Mouse (Mus musculus) mouse trophoblast stem cell (cell line): ENCODE results near the gene Rcor1.

Experiments
- in situ Hi-C, 2 experiments: fragments of 300-500 bp; cut with MseI, MboI; formaldehyde crosslinking; loops; 2 replicates in 1 of 2; 3 replicates in 1 of 2; pipeline ENCODE4 v1.15.1; 2025

The Rcor1 gene

DNA sequence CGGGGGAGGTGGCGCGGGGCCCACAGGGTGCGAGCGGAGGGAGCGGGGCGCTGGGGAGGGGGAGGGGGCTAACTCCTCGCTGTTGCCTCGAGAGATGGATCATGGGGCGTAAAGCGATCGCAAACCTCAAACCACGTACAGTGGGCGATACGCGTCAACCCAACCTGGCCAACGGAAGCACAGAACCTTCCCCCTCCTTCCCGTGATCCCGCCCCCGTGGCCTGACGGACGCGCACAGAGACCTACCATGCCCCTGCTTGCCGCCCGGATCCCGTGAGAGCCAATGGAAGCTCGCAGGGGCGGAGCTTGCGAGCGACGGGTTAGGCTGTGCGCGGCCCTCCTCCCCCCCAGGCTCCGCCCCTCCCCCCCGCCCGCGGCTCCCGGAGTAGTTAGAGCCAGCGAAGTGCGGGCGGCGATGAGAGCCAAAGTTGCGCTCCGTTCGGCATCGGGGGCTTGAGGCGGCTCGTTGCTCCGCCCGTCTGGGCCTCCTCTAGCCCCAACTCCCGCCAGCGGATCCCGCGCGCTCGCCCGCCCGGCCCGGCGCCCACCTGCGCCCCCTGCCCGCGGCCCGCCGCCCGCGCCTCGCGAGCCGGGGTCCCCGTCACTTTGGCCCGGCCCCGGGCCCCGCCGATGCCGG, at the start of gene Rcor1:
Rcor1 (plus strand) TSS at position 376 of the 637 bp plus-strand sequence.
- in situ Hi-C loops = no loop called here

DNA sequence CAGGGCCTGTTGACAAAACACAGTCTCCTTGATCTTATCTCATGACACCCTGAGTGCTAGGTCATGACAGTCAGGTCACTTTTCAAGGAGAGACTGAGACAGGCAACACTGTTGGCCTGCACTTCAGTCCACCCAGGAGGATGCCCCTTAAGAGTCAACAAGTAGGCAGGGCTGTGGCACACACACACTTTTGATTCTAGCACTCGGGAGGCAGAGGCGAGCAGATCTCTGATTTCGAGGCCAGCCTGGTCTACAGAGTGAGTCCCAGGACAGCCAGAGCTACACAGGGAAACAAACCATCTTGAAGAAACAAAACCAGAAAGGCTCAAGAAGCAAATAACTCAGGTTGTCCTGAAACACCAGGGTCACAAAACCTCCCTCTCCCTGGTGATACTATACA, 49.7 kb upstream of the Rcor1 start:
- in situ Hi-C loops = no loop called here

DNA sequence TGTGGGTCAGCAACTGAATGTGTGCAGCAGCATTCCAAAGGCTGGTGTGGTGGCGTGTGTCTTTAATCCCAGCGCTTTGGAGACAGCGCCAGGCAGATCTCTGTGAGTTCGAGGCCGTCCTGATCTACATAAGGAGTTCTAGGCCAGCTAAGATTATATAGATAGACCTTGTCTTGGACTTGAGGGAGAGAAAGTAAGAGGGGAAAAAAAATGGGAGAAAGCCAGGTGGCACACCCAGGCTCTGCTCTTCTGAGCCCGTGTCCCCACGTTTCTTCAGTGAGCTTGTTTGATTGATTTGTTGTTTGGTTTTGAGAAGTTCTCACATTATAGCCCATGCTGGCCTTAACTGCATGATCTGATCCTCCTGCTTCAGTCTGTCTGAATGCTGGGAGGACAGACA, 48.7 kb upstream of the Rcor1 start:
- in situ Hi-C loops = no loop called here

DNA sequence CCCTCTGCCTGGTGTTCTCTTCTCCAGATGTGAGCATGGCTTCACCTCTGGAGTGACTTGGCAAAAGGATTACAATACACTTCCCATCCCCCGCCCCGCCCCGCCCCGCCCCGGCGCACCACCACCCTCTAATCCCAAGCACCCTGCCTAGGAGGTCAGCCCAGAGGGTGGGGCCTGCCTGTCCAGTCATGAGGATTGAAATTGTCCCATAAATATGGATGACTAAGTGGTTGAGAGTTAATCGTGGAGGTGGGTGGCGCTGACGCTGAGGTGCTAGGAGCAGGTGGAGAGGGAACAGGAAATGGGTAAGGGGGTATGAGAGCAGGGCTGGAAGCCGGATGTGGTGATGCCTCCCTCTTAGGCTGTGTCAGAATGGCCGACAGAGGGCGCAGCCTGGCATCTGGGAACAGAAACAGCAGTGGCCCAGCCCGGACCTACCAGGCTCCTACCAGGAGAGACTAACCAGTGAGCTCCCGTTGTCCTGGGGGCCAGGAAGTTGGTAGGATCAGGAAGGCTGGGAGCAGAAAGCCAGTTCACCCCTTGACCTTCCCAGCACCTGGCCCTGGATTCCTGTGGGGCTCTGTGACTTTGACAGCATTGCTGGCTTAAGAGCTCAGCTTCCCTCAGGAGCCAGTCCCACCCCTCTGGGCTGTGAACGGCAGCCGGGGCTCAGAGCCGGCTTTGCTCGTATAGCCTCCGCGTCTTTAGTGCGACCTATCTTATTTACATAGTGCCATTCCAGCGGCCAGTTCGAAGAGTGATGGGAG, 47.6 kb upstream of the Rcor1 start:
- in situ Hi-C loops = no loop called here

DNA sequence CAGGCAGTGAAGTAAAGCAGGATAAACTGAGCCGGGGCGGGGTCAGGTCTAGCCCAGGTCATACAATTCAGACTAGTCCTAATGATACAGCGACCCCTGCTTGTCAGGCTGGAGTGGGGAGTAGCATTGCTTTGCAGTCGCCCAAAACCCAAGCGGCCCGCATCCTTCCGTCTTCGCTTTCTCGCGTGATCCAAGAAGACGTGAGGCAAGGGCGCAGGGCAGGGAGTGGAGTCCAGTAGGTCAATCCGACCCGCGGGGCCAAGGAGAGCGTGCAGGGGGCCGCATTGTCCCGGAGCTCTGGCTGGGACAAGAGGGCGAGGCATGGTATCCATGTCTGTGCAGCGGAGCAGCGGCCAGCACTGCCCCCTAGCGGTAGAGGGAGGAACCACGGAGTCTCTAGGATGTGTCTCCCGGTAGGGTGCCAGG, 47.0 kb upstream of the Rcor1 start:
- in situ Hi-C loops = no loop called here

DNA sequence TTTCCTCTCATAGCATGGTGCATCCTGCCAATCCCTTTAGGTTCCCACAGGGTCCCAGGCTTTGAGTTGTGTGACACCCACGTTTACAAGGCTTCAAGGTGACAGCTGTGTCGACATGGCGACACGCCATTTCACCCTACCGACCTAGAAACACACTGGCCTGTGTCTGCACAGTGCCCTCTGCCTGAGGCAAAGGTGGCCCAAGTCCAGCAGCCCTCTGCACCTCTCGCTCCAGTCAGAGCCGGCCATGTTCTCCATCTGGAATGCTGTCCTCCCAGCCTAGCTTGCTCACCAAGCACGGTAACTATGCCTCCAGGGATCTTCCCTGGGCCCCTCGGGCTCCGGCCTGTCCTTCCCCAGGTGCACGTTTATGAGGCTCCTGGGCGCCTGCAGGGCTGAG, 46.4 kb upstream of the Rcor1 start:
- in situ Hi-C loops = no loop called here

DNA sequence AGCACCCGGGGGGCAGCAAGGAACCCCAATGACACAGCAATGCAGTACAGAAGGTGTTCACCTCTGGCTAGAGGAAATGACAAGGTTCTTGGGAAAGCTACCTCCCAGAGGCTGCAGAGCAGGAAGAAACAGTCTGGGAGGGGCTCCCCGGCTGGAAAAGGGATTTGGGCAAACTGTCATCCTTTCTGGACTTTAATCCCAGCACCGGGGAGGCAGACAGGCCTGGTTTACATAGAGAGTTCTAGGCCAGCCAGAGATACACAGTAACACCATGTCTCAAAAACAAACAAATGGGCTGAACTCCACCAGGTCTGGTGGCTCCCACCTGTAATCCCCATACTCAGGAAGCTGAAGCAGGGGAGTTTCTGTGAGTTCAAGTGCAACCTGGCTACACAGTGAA, 45.9 kb upstream of the Rcor1 start:
- in situ Hi-C loops = no loop called here

DNA sequence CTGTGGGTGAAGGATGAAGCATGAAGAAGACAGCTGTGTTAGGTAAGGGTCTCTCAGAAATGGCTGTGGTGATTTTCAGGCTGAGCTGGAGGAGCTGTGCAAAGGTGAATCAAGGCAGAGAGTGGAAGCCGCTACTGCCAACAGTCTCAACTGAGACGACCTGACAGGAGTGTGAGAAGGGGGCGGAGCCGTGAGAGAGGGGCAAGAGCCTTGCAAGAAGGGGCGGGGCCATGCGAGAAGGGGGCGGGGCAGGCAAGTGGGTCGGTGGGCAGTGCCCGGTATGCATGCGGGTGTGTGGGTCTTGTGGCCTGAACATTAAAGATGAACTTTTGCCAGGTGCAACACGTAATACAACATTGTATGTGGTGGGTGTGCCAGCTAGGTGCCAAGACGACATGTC, 44.5 kb upstream of the Rcor1 start:
- in situ Hi-C loops = no loop called here

DNA sequence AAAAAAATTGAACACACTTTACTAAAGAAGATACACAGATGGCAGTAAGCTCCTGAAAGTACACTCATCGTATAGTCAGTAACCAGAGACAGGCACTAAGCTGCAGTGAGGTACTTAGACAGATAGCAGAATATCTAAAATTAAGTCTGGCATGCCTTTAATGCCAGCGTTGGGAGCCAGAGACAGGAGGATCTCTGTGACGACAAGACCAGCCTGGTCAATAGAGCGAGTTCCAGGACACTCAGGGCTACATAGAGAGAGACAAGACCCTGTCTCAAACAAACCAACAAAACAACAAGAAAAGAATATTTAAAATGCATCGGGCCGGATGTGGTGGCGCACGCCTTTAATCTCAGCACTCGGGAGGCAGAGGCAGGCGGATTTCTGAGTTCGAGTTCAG, 41.1 kb upstream of the Rcor1 start:
- in situ Hi-C loops = no loop called here

DNA sequence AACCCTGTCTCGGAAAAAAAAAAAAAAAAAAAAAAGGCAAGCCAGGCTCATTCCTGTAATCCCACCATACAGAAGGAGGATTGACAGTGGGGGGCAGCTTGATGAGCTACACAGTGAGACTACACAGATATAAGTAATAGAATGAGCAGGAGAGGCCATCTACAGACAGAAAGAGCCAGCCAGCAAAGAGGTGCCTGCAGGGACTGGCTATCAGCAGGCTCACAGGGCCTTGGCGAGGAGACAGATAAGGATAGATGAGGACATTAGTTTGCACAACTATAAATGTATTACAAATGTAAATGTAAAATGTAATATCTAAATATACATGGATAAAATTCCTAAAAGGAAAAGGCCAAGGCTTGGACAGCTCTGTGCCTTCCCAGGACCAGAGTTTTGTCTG, 39.3 kb upstream of the Rcor1 start:
- in situ Hi-C loops = no loop called here

DNA sequence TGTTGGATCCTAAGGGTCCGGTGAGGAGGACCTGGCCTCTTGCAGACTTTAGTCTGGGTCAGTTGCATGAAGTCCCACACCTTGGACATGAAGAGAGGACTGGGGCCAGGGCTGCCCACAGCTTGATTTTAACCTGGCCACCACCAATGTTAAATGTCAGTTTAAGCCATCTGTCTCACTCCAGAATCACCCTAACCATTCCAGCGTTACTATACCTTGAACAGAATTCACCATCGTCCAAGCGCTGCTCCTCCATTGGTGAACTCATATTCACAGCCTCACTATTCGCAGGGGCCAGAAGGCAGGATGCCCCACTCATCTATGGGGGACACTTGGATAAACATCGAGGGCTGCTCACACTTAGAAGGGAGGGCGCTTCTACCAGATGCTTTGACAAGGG, 38.2 kb upstream of the Rcor1 start:
- in situ Hi-C loops = no loop called here

DNA sequence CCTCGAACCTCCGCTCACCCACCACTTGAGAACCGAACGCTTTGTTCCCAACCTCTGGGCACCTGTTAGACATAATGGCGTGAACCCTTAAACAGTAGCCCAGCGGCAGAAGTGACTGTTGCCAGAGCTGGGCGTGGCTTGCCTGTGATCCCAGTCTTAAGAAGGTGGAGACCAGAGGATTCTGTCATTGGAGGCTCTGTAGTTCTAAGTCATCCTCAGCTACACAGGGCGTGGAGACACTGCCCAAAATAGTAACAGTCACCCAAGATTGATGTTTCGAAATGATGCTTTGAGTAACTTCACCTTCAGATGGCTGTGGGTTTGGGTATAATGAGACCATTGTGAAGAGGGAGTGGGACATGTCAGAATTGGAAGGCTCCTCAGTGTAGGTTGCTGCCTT, 35.0 kb upstream of the Rcor1 start:
- in situ Hi-C loops = no loop called here

DNA sequence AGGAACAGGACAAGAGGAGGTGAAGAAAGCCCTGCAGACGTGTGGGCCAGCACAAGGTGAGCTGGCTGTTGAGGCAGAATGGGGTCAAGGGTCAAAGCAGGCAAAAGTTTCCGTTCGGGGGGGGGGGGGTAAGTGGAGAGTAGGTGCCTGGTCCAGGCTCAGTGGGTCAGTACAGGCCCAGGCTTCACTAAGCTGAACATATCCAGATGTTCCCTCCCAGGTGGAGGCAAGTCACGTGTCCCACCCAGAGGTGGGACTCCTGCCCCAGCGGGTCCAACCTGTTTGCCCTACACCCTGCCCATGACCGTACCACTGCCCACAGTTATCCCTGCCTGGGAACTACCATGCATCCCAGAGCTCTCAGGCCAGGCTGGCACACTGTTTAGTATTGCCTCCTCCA, 33.3 kb upstream of the Rcor1 start:
- in situ Hi-C loops = no loop called here

DNA sequence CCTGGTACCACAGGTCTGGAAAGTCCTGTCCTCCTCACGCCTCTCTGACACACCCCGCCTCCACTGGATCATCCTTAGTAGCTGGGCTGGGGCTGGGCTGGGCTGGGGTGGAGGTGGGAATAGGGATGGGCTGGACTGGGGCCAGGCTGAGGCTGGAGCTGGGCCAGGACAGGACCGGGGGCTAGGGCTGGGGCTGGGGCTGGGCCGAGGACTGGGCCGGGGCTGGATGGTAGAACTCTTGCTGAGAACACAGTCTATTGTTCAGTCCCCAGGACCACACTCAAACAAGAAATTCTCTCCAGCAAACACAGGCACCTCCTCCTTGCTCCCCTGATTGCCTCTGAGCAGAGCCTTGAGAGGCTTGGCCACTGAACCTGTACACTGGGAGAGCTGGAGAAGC, 32.8 kb upstream of the Rcor1 start:
- in situ Hi-C loops = no loop called here

DNA sequence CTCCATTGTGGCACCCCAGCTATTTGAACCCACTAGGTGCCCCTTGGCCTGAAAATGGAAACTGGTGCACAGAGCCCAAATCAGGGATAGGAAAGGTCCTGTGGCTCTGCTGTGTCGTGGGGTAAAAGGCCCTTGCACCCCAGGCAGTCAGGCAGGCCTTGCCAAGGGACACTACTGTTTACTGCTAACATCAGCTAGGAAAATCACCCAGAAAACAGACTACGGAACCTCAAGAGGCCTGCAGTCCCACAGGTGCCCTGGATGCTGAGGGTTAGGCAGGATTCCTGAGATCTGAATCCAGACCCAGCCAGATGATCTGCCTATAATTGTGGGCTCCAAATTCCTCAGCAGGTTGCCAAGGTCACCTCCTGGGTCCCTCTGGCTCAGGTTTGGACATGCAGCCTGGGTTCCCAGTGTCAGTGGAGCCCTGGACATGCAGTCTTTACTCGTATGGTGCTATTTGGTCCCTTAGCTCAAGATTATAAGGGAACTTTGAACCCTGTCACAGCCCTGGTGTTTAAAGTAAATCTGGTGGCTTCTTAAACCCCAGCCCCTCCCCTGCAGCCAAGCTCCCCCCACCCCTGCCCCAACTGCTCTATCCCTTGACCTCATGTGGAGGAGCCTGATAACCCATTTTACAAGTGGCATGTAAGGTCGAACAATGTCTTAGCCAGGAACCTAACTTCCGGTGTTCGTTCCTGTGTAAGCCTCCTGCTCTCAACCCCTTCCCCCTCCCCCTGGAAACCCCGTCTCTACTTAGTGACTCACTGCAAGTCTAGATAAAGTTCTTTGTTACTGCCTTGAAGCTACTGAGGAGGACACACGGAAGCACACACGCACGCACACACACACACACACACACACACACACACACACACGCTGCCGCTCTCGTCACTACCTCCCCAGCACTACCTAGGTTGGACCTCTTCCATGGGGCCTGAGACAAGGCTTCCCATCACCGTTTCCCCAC, 31.7 kb upstream of the Rcor1 start:
- in situ Hi-C loops = no loop called here

DNA sequence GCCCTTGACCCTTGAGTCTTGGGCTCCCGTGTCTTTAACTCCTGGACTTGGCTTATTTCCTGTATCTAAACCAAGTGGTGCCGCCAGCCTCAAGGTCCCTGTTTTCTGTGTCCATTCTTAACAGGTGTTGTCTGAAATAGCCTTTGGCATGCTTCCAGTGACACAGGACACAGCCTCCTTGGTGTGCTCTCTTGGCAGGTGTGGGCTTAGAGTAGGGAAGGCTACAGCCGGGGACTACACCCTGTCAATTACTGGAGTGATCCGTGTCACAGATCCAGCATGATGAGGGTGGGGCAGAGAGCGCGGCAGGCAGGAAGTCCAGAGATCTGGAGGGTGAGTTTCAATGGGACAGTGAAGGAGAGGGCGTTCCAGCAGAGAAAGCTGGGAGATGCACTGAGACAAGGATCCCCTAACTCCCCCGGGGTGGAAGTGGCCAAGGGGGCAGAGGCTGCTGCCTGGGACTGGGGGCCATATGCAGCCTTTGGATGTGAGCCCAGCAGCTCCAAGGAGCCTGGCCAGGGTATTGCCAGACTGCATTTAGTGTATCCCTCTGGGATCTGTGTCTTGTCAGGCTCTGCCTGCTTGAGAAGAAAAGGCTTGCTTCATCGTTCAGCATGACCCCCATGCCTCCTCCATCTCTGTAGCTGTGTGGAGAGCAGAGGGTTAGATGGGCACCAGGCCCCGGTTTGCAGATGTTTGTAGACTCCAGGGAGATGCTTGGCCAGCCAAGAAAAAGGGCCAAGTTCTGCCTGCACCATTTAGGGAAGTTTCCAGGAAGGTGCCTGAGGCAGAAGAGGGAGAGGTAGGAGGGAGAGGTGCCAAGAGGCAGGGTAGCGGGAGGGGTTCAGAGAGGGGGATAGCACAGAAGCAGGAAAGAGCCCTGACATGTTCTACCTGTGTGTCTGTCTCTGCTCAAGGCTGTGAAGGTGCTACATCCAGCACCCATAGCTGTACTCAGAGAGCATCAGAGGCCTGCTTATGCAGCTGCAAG, 30.4 kb upstream of the Rcor1 start:
- in situ Hi-C loops = no loop called here

DNA sequence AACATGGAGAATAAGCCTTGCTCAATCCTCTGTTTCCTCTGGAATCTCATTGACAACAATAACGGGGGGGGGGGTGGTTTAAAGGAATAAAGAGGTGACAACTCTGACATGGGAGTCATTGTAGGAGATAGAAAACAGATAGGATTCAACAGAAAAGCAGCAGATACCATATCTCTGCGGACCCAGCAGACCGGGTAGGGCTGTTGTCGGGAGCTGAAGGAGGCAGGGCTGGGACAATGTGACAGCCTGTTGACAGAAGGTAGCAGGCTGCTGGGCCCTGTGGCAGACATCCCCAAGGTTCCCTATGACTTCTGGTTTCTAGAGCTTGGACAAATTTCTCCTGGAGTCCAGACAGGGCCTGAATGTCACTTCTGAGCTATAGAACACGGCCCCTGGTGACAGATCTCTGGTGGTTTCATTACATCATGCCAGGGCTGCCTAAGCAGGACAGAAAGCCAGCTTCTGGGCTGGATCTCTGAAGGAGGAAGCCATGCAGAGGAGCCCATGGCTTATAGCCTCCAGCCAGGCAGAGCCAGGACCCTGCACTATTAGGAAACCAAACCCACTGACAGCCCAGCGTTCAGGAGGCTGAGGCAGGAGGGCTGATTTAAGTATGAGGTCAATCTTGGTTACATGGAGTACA, 29.4 kb upstream of the Rcor1 start:
- in situ Hi-C loops = no loop called here

DNA sequence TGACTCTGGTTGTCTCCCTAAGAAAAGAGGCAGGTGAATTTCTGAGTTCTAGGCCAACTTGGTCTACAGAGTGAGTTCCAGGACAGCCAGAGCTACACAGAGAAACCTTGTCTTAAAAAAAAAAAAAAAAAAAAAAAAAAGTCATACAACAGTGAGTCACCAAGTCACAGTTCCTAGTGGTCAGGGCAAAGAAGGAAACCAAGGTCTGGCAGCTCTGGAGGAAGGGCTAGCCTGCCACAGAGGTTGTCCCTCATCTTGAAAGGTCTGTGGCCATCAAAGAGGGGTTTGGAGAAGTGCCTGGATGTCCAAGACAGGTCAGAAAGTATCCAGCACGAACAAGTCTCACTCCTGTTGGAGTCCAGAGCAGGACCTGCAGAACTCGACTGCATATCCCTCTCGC, 22.3 kb upstream of the Rcor1 start:
- in situ Hi-C loops = no loop called here

DNA sequence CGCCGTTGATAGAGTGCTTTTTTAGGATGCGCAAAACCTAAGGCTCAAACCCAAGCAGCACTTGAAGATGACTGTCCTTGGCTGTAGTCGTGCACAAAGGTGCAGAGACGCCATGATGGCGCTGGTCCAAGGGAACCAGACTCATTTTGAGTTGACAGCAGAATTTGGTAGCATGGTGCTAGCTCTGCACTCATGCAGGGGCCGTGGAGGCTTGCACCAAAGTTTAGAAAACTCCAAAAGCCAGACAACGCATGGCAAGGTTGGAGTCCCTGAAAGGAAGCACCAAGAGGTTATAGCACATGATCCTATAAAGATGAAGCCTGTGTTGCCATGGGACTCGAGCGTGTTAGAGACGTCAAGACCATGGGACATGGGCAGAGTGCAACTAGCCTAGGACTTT, 21.1 kb upstream of the Rcor1 start:
- in situ Hi-C loops = no loop called here

DNA sequence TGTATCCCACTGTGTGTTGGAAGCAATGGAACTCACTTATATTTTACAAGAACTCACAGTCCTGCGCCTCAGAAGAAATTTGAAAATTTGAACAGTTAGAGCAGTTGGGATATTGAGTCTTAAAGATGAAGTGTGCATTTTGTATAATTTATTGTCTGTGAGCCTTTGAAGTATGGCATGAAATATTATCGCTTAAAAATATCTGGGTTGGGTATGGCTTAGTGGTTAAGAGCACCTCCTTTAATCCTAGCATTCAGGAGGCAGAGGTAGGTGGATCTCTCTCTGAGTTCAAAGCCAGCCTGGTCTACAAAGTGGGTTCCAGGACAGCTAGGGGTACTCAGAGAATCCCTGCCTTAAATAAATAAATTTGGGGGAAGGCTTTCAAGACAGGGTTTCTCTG, 20.1 kb upstream of the Rcor1 start:
- in situ Hi-C loops = no loop called here

DNA sequence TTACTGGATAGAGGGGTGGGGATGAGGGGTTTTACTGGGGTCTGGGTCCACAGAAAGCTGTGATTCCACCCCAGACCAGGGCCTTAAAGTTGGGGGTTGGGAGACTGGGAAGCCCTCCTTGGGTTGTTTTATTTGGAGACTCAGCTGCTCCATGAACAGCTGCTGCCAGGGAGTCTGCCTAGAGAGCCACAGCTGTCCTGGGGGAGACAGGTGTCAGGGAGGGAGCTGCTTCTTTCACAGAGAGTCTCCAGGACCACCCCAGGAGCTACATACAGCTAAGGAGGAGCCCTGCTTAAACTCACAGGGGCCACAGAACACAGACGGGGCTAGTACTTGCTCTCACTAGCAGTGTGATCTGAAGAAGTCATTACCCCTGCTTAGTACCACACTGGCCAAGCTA, 18.0 kb upstream of the Rcor1 start:
- in situ Hi-C loops = no loop called here
